Mouse (Mus musculus) intestine, embryonic 15.5 days (tissue): ENCODE results near the gene Slc7a11. TPM values are rescaled to one million over a fixed set of nuclear protein-coding genes. Genes with fewer than 3 reads are reported as not detected.
A peak's percentile ranks its signal among the peaks of the same experiment; 100 is the strongest.

Source experiments
- ATAC-seq: fragments of 200-750 bp; cut with Nextera tagmentation; 2 replicates; pipeline ENCODE4 v1.8.0; 2017; ENCODE audit warnings: moderate TSS enrichment, moderate library complexity
- H3K27ac ChIP-seq: fragments of 300-500 bp; sonication (generic); 2 replicates; pipeline ENCODE4 v1.5.1; 2015; ENCODE audit warnings: mild to moderate bottlenecking, inconsistent platforms
- H3K27me3 ChIP-seq: fragments of 300-500 bp; sonication (generic); replicated peaks from 2 replicates; pipeline ENCODE4 v1.6.1; 2015; ENCODE audit warnings: inconsistent platforms
- H3K36me3 ChIP-seq: fragments of 300-500 bp; sonication (generic); 2 replicates; pipeline ENCODE4 v1.6.1; 2015; ENCODE audit warnings: inconsistent platforms
- H3K4me1 ChIP-seq: fragments of 300-500 bp; sonication (generic); replicated peaks from 2 replicates; pipeline ENCODE4 v1.6.1; 2015; ENCODE audit warnings: inconsistent platforms
- H3K4me2 ChIP-seq: fragments of 300-500 bp; sonication (generic); replicated peaks from 2 replicates; pipeline ENCODE4 v1.6.1; 2015; ENCODE audit warnings: mild to moderate bottlenecking, inconsistent platforms
- H3K4me3 ChIP-seq: fragments of 300-500 bp; sonication (generic); replicated peaks from 2 replicates; pipeline ENCODE4 v1.5.1; 2015; ENCODE audit warnings: inconsistent platforms
- H3K9ac ChIP-seq: fragments of 300-500 bp; sonication (generic); 2 replicates; pipeline ENCODE4 v1.6.1; 2015; ENCODE audit warnings: inconsistent platforms
- H3K9me3 ChIP-seq: fragments of 300-500 bp; sonication (generic); 2 replicates; pipeline ENCODE4 v1.6.1; 2016; ENCODE audit warnings: inconsistent platforms
- whole genome bisulfite sequencing: fragments of 180-500 bp; shearing (Covaris S2); methylation state at CpG from one replicate; pipeline ENCODE4 v1.1.7; 2015; 5-methylcytosine and 5-hydroxymethylcytosine counted together
- polyA plus RNA-seq: library from polyadenylated mRNA; unstranded; fragments of >200 nt; fragmentation: Nextera tagmentation; extraction: Ambion mirVana; gene quantifications from 2 replicates; pipeline ENCODE4 v1.2.1, GENCODE M21; 2015

Slc7a11 gene
- polyA plus RNA-seq, 1 experiment from 2014 or later: 0.14 TPM

- H3K9ac ChIP-seq: no peak overlapping the region
- no peak overlapping the region for H3K27ac ChIP-seq
- no peaks in the 10 kb centered on the region for H3K27me3 ChIP-seq
- H3K9me3 ChIP-seq: no peaks in the 10 kb centered on the region
- H3K36me3 ChIP-seq: no peaks in the 10 kb centered on the region
- H3K4me1 ChIP-seq: no peaks in the 10 kb centered on the region
- no peak for ATAC-seq
- 44% methylated on average over 3 of the region's 3 CpGs for WGBS
- no peak overlapping the region for H3K4me3 ChIP-seq
- H3K4me2 ChIP-seq: no peak overlapping the region
Measured at GRCm38 (mm10) chr3:49984795-49985194, 458.6 kb downstream of the Slc7a11 start.

GRCm38 (mm10) chr3:49983429-49984268, 459.8 kb downstream of the Slc7a11 start:
- Histone ChIP-seq H3K4me1 (no peaks in the 10 kb centered on the region), H3K27ac (no peak overlapping the region), H3K9ac (no peak overlapping the region), H3K4me2 (no peak overlapping the region), H3K4me3 (no peak overlapping the region), H3K36me3 (no peaks in the 10 kb centered on the region), H3K9me3 (no peaks in the 10 kb centered on the region), H3K27me3 (no peaks in the 10 kb centered on the region)
- no peak for ATAC-seq
- WGBS: 80% methylated on average over 4 of the region's 4 CpGs

- Histone ChIP-seq H3K27me3 (no peaks in the 10 kb centered on the region), H3K4me3 (no peak overlapping the region), H3K36me3 (no peaks in the 10 kb centered on the region), H3K9me3 (no peaks in the 10 kb centered on the region), H3K27ac (no peak overlapping the region), H3K9ac (no peak overlapping the region), H3K4me2 (no peak overlapping the region), H3K4me1 (no peaks in the 10 kb centered on the region)
- no peak for ATAC-seq
- 77% methylated on average over 3 of the region's 3 CpGs for WGBS
Measured at GRCm38 (mm10) chr3:49973994-49974393, 469.4 kb downstream of the Slc7a11 start.

- Histone ChIP-seq H3K27ac (no peak overlapping the region), H3K4me2 (no peak overlapping the region), H3K36me3 (no peaks in the 10 kb centered on the region), H3K9me3 (no peaks in the 10 kb centered on the region), H3K4me1 (no peaks in the 10 kb centered on the region), H3K27me3 (no peaks in the 10 kb centered on the region), H3K9ac (no peak overlapping the region), H3K4me3 (no peak overlapping the region)
- no peak for ATAC-seq
- WGBS: 80% methylated on average over 2 of the region's 2 CpGs
Measured at GRCm38 (mm10) chr3:49965569-49965968, 477.8 kb downstream of the Slc7a11 start.

GRCm38 (mm10) chr3:49960581-49960980, 482.8 kb downstream of the Slc7a11 start:
- no peaks in the 10 kb centered on the region for H3K9me3 ChIP-seq
- no peaks in the 10 kb centered on the region for H3K4me1 ChIP-seq
- no peak overlapping the region for H3K27ac ChIP-seq
- H3K9ac ChIP-seq: no peak overlapping the region
- 88% methylated on average over 2 of the region's 2 CpGs for WGBS
- H3K36me3 ChIP-seq: no peaks in the 10 kb centered on the region
- H3K27me3 ChIP-seq: no peaks in the 10 kb centered on the region
- H3K4me3 ChIP-seq: no peak overlapping the region
- no peak for ATAC-seq
- H3K4me2 ChIP-seq: no peak overlapping the region

- H3K9me3 ChIP-seq: no peaks in the 10 kb centered on the region
- H3K27ac ChIP-seq: no peak overlapping the region
- peak; percentile 63 for ATAC-seq
- H3K36me3 ChIP-seq: no peaks in the 10 kb centered on the region
- H3K9ac ChIP-seq: no peak overlapping the region
- H3K4me1 ChIP-seq: no peaks in the 10 kb centered on the region
- no peak overlapping the region for H3K4me2 ChIP-seq
- WGBS: 22% methylated on average over 2 of the region's 2 CpGs
- H3K27me3 ChIP-seq: no peaks in the 10 kb centered on the region
- no peak overlapping the region for H3K4me3 ChIP-seq
Measured at GRCm38 (mm10) chr3:49946845-49947244, 496.6 kb downstream of the Slc7a11 start.

GRCm38 (mm10) chr3:49944783-49945182, 498.6 kb downstream of the Slc7a11 start:
- Histone ChIP-seq H3K4me1 (no peaks in the 10 kb centered on the region), H3K4me3 (no peak overlapping the region), H3K9ac (no peak overlapping the region), H3K4me2 (no peak overlapping the region), H3K9me3 (no peaks in the 10 kb centered on the region), H3K27ac (no peak overlapping the region), H3K36me3 (no peaks in the 10 kb centered on the region), H3K27me3 (no peaks in the 10 kb centered on the region)
- 34% methylated on average over 5 of the region's 5 CpGs for WGBS
- ATAC-seq: peak; percentile 56; the same call in 1 of the 2 replicates

- H3K9me3 ChIP-seq: no peaks in the 10 kb centered on the region
- no peak overlapping the region for H3K4me3 ChIP-seq
- no peaks in the 10 kb centered on the region for H3K36me3 ChIP-seq
- H3K4me2 ChIP-seq: no peak overlapping the region
- H3K4me1 ChIP-seq: no peaks in the 10 kb centered on the region
- no peaks in the 10 kb centered on the region for H3K27me3 ChIP-seq
- 75% methylated on average over 2 of the region's 2 CpGs for WGBS
- H3K27ac ChIP-seq: no peak overlapping the region
- no peak overlapping the region for H3K9ac ChIP-seq
- ATAC-seq: no peak
Measured at GRCm38 (mm10) chr3:49937611-49938010, 505.8 kb downstream of the Slc7a11 start.

GRCm38 (mm10) chr3:49929496-49929895, 513.9 kb downstream of the Slc7a11 start:
- Histone ChIP-seq H3K4me1 (no peaks in the 10 kb centered on the region), H3K36me3 (no peaks in the 10 kb centered on the region)
- no peak for ATAC-seq

GRCm38 (mm10) chr3:49928509-49929263, 514.7 kb downstream of the Slc7a11 start:
- Histone ChIP-seq H3K9ac (no peak overlapping the region), H3K4me2 (no peak overlapping the region), H3K9me3 (no peaks in the 10 kb centered on the region), H3K4me1 (no peaks in the 10 kb centered on the region), H3K27ac (no peak overlapping the region), H3K36me3 (no peaks in the 10 kb centered on the region), H3K27me3 (no peaks in the 10 kb centered on the region), H3K4me3 (no peak overlapping the region)
- no peak for ATAC-seq
- WGBS: 33% methylated on average over 4 of the region's 4 CpGs

More at GRCm38 (mm10) chr3:49929496-49929895, 513.9 kb downstream of the Slc7a11 start:
- Histone ChIP-seq H3K9me3 (no peaks in the 10 kb centered on the region), H3K9ac (no peak overlapping the region), H3K4me2 (no peak overlapping the region), H3K4me3 (no peak overlapping the region), H3K27me3 (no peaks in the 10 kb centered on the region), H3K27ac (no peak overlapping the region)

- no peaks in the 10 kb centered on the region for H3K4me1 ChIP-seq
- H3K36me3 ChIP-seq: no peaks in the 10 kb centered on the region
- H3K4me3 ChIP-seq: no peak overlapping the region
- H3K9me3 ChIP-seq: no peaks in the 10 kb centered on the region
- peak; percentile 93 for ATAC-seq
- no peak overlapping the region for H3K4me2 ChIP-seq
- 29% methylated on average over 2 of the region's 2 CpGs for WGBS
- no peak overlapping the region for H3K27ac ChIP-seq
- no peaks in the 10 kb centered on the region for H3K27me3 ChIP-seq
- no peak overlapping the region for H3K9ac ChIP-seq
Measured at GRCm38 (mm10) chr3:49913929-49914328, 529.5 kb downstream of the Slc7a11 start.

GRCm38 (mm10) chr3:49910922-49911321, 532.5 kb downstream of the Slc7a11 start:
- Histone ChIP-seq H3K27me3 (no peaks in the 10 kb centered on the region), H3K4me1 (no peaks in the 10 kb centered on the region), H3K4me2 (no peak overlapping the region), H3K9ac (no peak overlapping the region), H3K27ac (no peak overlapping the region), H3K36me3 (no peaks in the 10 kb centered on the region), H3K4me3 (no peak overlapping the region), H3K9me3 (no peaks in the 10 kb centered on the region)
- no peak for ATAC-seq
- WGBS: 63% methylated on average over 1 of the region's 1 CpGs
